Mouse (Mus musculus): Measurements from ENCODE around the gene 1700037H04Rik. TPM values are rescaled to one million over a fixed set of nuclear protein-coding genes. Genes with fewer than 3 reads are reported as not detected.

Gene 1700037H04Rik
- polyA plus RNA-seq, 1 experiment from 2014 or later: 86.6 TPM

DNA sequence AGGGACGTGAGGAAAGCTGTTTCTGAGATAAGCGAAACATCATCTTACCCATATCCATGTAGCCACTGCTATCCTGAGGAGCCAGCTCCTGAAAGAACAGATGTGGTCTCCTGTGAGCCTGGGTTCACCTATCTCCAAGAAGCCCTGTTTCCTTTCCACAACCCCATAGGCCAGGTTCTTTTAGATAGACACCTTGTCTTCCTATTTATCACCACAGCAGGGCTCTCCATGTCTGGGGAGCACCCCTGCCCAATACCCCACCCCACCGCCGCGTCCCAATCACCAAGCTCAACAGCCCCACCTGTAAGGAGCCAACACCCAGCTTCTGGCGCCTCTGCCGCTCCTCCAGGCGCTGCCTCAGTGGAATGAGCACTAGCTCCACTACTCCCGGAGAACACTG is 12.4 kb upstream of the 1700037H04Rik start:
- no peak overlapping the region for H3K27ac ChIP-seq (ENCODE audit: low read depth, low read length)
- WGBS: 54% methylated on average over 9 of the region's 9 CpGs

DNA sequence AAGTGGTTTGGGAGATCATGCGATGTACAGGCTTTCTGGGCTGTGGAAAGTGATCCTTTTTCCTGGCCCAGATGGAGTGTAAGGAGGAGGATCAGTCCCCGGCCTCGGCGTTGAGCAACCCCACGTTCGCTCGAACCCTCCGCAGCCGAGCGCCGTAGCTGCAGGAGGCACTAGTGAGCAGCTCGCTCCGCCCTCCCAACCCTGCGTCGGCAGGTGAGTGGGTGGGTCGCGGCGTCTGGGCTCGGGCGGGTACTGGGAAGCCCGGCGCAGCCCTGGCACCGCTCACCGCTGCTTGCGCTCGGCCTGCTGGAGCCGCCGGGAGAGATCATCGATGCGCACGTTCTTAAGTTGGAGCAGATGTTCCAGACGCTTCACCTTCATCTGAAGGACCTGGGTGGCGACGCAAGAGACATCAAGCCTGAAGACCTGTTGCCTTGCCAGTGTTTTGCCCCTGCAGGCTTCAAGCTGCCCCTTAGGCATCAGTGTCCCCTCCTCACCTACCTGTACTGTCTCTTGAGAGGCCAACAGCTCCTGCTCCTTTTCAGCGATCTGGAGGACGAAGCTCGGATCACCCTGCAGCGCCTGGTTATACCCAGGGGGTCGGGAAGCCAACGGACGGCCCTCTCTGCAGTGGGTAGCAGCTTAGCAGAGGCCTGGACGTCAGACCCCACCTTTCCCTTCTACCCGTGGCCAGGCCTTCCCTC is 11.7 kb upstream of the 1700037H04Rik start:
- ATAC-seq: no peak
- peak overlapping the region; percentile 40 for H3K4me2 ChIP-seq (ENCODE audit: low read length)
- H3K27me3 ChIP-seq (replicated peaks; ENCODE audit: control insufficient read depth, insufficient read depth, low read length): peaks cover 15% of the 10 kb centered on the region
- no peaks in the 10 kb centered on the region for H3K9me3 ChIP-seq (ENCODE audit: control insufficient read depth, low read length)
- H3K4me1 ChIP-seq (ENCODE audit: control insufficient read depth, insufficient read depth, low read depth, low read length): peaks cover 17% of the 10 kb centered on the region
- no peak overlapping the region for H3K9ac ChIP-seq (ENCODE audit: low read depth, low read length)
- 13% methylated on average over 43 of the region's 43 CpGs for WGBS
- peak overlapping the region; percentile 8; the same call in 1 of the 2 replicates for H3K4me3 ChIP-seq (ENCODE audit: low read length)
- no peaks in the 10 kb centered on the region for H3K36me3 ChIP-seq (ENCODE audit: control insufficient read depth, insufficient read depth, low read length)
- H3K27ac ChIP-seq (ENCODE audit: low read depth, low read length): no peak overlapping the region

More for the DNA sequence above, 12.4 kb upstream of the 1700037H04Rik start:
- Histone ChIP-seq H3K27me3 (replicated peaks; ENCODE audit: control insufficient read depth, insufficient read depth, low read length) (peaks cover 15% of the 10 kb centered on the region), H3K4me2 (ENCODE audit: low read length) (no peak overlapping the region), H3K9me3 (ENCODE audit: control insufficient read depth, low read length) (no peaks in the 10 kb centered on the region), H3K4me1 (ENCODE audit: control insufficient read depth, insufficient read depth, low read depth, low read length) (peaks cover 24% of the 10 kb centered on the region), H3K36me3 (ENCODE audit: control insufficient read depth, insufficient read depth, low read length) (no peaks in the 10 kb centered on the region), H3K4me3 (ENCODE audit: low read length) (no peak overlapping the region), H3K9ac (ENCODE audit: low read depth, low read length) (no peak overlapping the region)
- ATAC-seq: no peak

DNA sequence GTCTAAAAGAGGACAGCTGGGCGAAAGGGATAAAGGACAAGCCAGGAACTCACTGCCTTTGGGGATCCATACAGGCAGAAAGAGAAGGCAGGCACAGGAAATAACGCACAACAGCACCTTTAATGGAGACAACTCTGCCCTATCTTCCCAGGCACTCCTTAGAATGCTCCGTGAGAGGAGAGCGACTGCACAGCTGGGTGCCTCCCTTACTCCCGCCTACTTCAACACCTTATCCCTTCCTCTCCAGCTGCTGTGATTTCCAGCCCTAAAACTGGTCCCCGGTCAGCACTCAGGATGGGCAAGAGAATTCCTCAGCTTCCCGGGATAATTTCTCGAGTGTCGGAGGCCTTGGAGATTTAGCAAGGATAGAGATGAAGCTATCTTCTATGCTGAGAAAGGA is 11.1 kb upstream of the 1700037H04Rik start:
- H3K36me3 ChIP-seq (ENCODE audit: control insufficient read depth, insufficient read depth, low read length): no peaks in the 10 kb centered on the region
- no peak overlapping the region for H3K4me2 ChIP-seq (ENCODE audit: low read length)
- 28% methylated on average over 9 of the region's 9 CpGs for WGBS
- peaks cover 15% of the 10 kb centered on the region for H3K27me3 ChIP-seq (replicated peaks; ENCODE audit: control insufficient read depth, insufficient read depth, low read length)
- ATAC-seq: no peak
- no peak overlapping the region for H3K4me3 ChIP-seq (ENCODE audit: low read length)
- no peak overlapping the region for H3K9ac ChIP-seq (ENCODE audit: low read depth, low read length)
- no peak overlapping the region for H3K27ac ChIP-seq (ENCODE audit: low read depth, low read length)
- no peaks in the 10 kb centered on the region for H3K9me3 ChIP-seq (ENCODE audit: control insufficient read depth, low read length)
- peaks cover 13% of the 10 kb centered on the region for H3K4me1 ChIP-seq (ENCODE audit: control insufficient read depth, insufficient read depth, low read depth, low read length)

DNA sequence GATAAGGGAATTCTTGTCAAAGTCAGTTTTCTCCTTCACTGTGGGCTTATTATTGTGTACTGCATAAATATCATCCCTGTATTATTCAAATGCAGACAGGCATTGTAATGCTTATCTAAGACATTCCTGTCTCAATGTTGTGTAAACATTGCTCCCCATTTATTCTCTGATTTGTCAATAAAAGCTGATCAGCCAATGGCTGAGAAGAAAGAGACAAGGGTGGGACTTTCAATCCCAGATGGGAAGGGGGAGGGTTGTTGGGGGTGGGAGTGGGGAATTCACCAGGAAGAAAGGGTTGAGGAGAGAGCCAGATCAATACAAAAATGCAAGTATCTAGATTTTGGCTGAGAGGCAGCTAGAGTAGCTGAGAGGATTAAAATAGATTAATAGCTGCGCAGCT is 9.0 kb upstream of the 1700037H04Rik start:
- Histone ChIP-seq H3K9me3 (ENCODE audit: control insufficient read depth, low read length) (no peaks in the 10 kb centered on the region), H3K4me3 (ENCODE audit: low read length) (no peak overlapping the region), H3K9ac (ENCODE audit: low read depth, low read length) (no peak overlapping the region), H3K4me2 (ENCODE audit: low read length) (no peak overlapping the region), H3K36me3 (ENCODE audit: control insufficient read depth, insufficient read depth, low read length) (no peaks in the 10 kb centered on the region), H3K27me3 (replicated peaks; ENCODE audit: control insufficient read depth, insufficient read depth, low read length) (peaks cover 15% of the 10 kb centered on the region), H3K27ac (ENCODE audit: low read depth, low read length) (no peak overlapping the region), H3K4me1 (ENCODE audit: control insufficient read depth, insufficient read depth, low read depth, low read length) (peaks cover under 1% of the 10 kb centered on the region)
- 72% methylated on average over 1 of the region's 1 CpGs for WGBS
- no peak for ATAC-seq

DNA sequence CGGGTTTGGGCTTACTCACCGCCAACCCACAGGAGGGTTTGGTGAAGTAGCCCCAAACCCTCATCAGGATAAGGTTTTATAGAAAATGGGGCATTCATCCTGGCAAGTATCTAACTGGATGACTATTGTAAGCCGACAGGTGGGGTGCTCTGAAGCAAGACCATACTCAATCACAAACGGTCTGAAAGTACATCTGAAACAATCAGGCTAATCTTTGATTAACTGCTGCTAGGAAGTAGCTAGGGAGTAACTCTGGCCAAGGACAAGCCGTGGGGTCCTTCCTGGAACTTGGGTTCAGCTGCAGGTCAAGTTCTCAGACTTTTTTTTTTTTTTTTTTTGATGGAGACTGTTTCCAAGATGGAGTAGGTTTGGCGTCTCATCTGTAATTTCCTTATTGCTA is 8.1 kb upstream of the 1700037H04Rik start:
- peaks cover 14% of the 10 kb centered on the region for H3K27me3 ChIP-seq (replicated peaks; ENCODE audit: control insufficient read depth, insufficient read depth, low read length)
- H3K36me3 ChIP-seq (ENCODE audit: control insufficient read depth, insufficient read depth, low read length): no peaks in the 10 kb centered on the region
- no peak for ATAC-seq
- H3K9me3 ChIP-seq (ENCODE audit: control insufficient read depth, low read length): no peaks in the 10 kb centered on the region
- WGBS: 84% methylated on average over 6 of the region's 6 CpGs
- no peak overlapping the region for H3K4me3 ChIP-seq (ENCODE audit: low read length)
- H3K27ac ChIP-seq (ENCODE audit: low read depth, low read length): no peak overlapping the region
- H3K4me1 ChIP-seq (ENCODE audit: control insufficient read depth, insufficient read depth, low read depth, low read length): no peaks in the 10 kb centered on the region
- no peak overlapping the region for H3K4me2 ChIP-seq (ENCODE audit: low read length)
- H3K9ac ChIP-seq (ENCODE audit: low read depth, low read length): no peak overlapping the region

DNA sequence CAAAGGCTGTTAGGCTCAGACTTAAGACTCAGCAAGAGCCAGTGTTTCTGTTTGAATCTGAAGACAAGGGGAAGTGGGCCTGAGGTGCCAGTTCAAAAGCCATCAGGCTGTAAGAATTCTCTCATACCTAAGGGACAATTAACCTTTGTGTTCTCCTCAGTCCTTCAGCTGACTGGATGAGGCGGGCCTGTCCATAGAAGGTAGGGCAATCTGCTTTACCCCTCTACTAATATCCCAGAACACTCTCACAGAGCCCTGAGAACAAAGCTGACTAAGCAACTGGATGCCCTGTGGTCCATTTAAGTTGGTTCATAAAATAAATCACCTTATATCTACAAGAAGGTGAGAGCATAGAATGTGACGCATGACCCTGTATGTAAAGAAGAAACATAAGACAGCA is 6.3 kb upstream of the 1700037H04Rik start:
- H3K9me3 ChIP-seq (ENCODE audit: control insufficient read depth, low read length): no peaks in the 10 kb centered on the region
- no peak overlapping the region for H3K9ac ChIP-seq (ENCODE audit: low read depth, low read length)
- no peaks in the 10 kb centered on the region for H3K36me3 ChIP-seq (ENCODE audit: control insufficient read depth, insufficient read depth, low read length)
- no peaks in the 10 kb centered on the region for H3K4me1 ChIP-seq (ENCODE audit: control insufficient read depth, insufficient read depth, low read depth, low read length)
- no peak for ATAC-seq
- H3K4me2 ChIP-seq (ENCODE audit: low read length): no peak overlapping the region
- H3K27ac ChIP-seq (ENCODE audit: low read depth, low read length): no peak overlapping the region
- H3K27me3 ChIP-seq (replicated peaks; ENCODE audit: control insufficient read depth, insufficient read depth, low read length): no peaks in the 10 kb centered on the region
- no peak overlapping the region for H3K4me3 ChIP-seq (ENCODE audit: low read length)
- 88% methylated on average over 2 of the region's 2 CpGs for WGBS

DNA sequence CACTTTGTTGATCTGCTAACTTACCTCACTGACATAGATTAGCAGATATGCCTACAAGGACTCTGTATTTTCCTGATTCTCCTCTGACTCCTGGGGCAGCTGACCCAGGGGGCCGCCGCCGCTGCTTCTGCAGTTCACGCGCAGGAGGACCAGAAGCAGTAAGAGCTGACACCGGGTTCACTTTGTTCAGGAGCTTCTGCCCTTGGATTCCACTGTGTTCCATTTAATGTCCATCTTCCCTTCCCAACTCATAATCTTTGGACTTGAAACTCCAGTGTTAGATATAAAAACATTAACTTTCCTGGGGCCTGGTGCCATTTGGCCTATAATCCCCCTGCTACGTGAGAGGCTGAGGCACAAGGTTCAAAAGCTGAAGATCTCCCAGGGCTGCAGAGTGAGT is 4.0 kb upstream of the 1700037H04Rik start:
- Histone ChIP-seq H3K27ac (ENCODE audit: low read depth, low read length) (no peak overlapping the region), H3K4me2 (ENCODE audit: low read length) (no peak overlapping the region), H3K36me3 (ENCODE audit: control insufficient read depth, insufficient read depth, low read length) (no peaks in the 10 kb centered on the region), H3K9me3 (ENCODE audit: control insufficient read depth, low read length) (no peaks in the 10 kb centered on the region), H3K27me3 (replicated peaks; ENCODE audit: control insufficient read depth, insufficient read depth, low read length) (no peaks in the 10 kb centered on the region), H3K4me1 (ENCODE audit: control insufficient read depth, insufficient read depth, low read depth, low read length) (peaks cover 6% of the 10 kb centered on the region), H3K4me3 (ENCODE audit: low read length) (no peak overlapping the region), H3K9ac (ENCODE audit: low read depth, low read length) (no peak overlapping the region)
- ATAC-seq: no peak
- 79% methylated on average over 7 of the region's 7 CpGs for WGBS

DNA sequence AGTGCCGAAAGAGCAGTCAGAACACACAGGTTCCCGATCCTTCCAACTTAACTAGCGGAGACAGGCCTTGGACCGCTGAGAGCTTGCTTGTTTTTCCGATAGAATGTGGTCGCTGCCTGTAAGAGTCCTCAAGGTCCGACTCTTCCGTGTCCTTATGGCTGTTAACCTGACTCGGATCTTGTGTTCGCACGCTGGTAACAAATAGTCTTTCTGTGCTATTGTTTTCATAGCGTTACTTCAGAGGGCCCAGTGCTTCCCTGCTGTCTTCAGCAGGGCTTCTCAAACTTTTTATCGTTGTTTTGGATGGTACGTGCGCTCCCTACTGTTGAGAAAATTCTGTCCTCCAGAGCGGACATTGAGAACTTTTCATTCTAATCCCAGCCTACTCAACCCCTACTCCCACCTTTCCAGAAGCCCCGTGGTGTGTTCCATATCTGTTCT is 810 bp upstream of the 1700037H04Rik start:
- WGBS: under 1% methylated on average over 17 of the region's 17 CpGs
- H3K9me3 ChIP-seq (ENCODE audit: control insufficient read depth, low read length): no peaks in the 10 kb centered on the region

DNA sequence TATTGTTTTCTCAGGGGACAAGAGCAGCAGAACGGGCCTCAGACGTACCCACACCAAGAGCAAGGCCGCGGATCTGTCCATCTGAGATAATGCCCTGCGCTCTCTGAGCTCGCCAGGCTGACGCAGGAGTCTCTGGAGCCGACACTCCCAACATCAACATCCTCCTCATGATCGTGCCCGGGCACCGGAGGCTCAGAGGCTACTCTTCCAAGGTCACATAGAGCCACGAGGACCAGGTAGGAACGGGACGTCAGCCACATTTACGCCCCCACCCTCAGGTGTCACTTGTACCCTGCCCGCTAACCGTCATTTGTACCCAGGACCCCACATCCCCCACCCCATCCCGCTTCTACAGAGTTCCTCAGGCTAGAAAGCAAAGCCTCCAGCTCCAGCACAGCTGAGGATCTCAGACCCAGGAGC is 380 bp downstream of the 1700037H04Rik start:
- under 1% methylated on average over 17 of the region's 18 CpGs for WGBS
- ATAC-seq: peak; percentile 80
- peak overlapping the region; percentile 81 for H3K27ac ChIP-seq (ENCODE audit: low read depth, low read length)

More for the DNA sequence above, 810 bp upstream of the 1700037H04Rik start:
- H3K36me3 ChIP-seq (ENCODE audit: control insufficient read depth, insufficient read depth, low read length): no peaks in the 10 kb centered on the region
- peak overlapping the region; percentile 77 for H3K4me3 ChIP-seq (ENCODE audit: low read length)
- H3K27me3 ChIP-seq (replicated peaks; ENCODE audit: control insufficient read depth, insufficient read depth, low read length): no peaks in the 10 kb centered on the region
- H3K9ac ChIP-seq (ENCODE audit: low read depth, low read length): peak overlapping the region; percentile 55
- H3K4me2 ChIP-seq (ENCODE audit: low read length): peak overlapping the region; percentile 73
- H3K4me1 ChIP-seq (ENCODE audit: control insufficient read depth, insufficient read depth, low read depth, low read length): peaks cover 23% of the 10 kb centered on the region
- peak overlapping the region; percentile 83 for H3K27ac ChIP-seq (ENCODE audit: low read depth, low read length)
- no peak for ATAC-seq

More for the DNA sequence above, 380 bp downstream of the 1700037H04Rik start:
- Histone ChIP-seq H3K36me3 (ENCODE audit: control insufficient read depth, insufficient read depth, low read length) (no peaks in the 10 kb centered on the region), H3K4me1 (ENCODE audit: control insufficient read depth, insufficient read depth, low read depth, low read length) (peaks cover 23% of the 10 kb centered on the region), H3K9me3 (ENCODE audit: control insufficient read depth, low read length) (no peaks in the 10 kb centered on the region), H3K9ac (ENCODE audit: low read depth, low read length) (peak overlapping the region; percentile 83), H3K4me3 (ENCODE audit: low read length) (peak overlapping the region; percentile 77), H3K4me2 (ENCODE audit: low read length) (peak overlapping the region; percentile 94), H3K27me3 (replicated peaks; ENCODE audit: control insufficient read depth, insufficient read depth, low read length) (no peaks in the 10 kb centered on the region)
